Mouse (Mus musculus): ENCODE measurements around the gene Mief1.

Gene Mief1

GRCm38 (mm10) chr15:80219211-80219610, 14.6 kb upstream of the Mief1 start:
- ChIA-PET CTCF (interaction anchor here (0.6 to 2.6 kb wide), 15 partner anchors 9 to 714 kb away, joined by 3 to 13 read pairs (median 3); partner anchors contain the start of genes Kcnj4 (in 1 of the 4), Mief1 (in 1 of the 4) and Syngr1 (in 1 of the 4)), POLR2A (interaction anchor here (0.5 to 9.2 kb wide), 95 partner anchors 8 to 673 kb away, joined by 3 to 167 read pairs (median 5); partner anchors contain the start of genes Atf4 (in 3 of the 4), Mief1 (in 3 of the 4), Rps19bp1 (in 3 of the 4) and Mgat3 (in 2 of the 4))

DNA sequence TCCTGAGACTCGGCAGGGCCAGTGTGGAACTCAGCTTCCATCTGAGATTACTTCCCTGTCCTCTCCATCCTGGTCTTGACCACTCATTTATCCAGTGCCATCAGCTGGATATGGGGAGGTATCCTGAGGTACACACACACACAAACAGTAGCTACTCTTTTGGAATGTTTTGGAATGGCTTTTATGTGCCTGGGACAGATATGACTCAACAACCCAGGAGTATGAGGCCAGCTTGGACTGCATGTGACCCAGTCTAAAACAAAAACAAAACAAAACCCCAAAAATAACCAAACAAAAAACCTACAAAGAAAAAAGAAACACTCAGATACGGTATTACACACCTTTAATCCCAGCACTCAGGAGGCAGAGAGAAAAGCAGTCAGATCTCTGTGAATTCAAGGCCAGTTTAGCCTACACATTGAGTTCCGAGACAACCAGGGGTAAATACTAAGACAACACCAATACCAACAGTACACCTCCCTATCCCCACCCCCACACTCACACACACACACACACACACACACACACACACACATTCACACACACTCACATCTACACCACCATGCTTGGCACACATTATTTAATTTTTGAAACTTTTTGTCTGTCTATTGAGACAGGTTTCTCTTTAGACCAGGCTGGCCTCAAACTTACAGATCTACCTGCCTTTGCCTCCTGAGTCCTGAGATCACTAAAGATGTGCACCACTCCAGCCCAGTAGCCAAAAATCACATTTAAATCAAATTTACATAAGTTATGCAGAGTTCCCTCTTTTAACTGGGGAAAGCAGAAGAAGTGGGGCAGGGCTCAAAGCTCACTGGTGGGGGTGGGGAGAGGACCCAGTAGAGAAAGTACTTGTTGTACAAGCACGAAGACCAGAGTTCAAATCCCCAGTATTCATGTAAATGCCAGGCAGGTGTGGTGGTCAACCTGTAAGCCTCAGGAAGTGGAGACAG, 13.8 kb upstream of the Mief1 start:
- CTCF ChIA-PET: interaction anchor here (0.6 to 2.6 kb wide), 18 partner anchors 8 to 715 kb away, joined by 3 to 13 read pairs (median 4); partner anchors contain the start of genes Kcnj4 (in 1 of the 4), Mief1 (in 1 of the 4), Pdgfb (in 1 of the 4) and Syngr1 (in 1 of the 4)
- POLR2A ChIA-PET: interaction anchor here (0.5 to 9.2 kb wide), 108 partner anchors 8 to 673 kb away, joined by 3 to 167 read pairs (median 4); partner anchors contain the start of genes Atf4 (in 3 of the 4), Mief1 (in 3 of the 4), Rps19bp1 (in 3 of the 4) and Mgat3 (in 2 of the 4)

DNA sequence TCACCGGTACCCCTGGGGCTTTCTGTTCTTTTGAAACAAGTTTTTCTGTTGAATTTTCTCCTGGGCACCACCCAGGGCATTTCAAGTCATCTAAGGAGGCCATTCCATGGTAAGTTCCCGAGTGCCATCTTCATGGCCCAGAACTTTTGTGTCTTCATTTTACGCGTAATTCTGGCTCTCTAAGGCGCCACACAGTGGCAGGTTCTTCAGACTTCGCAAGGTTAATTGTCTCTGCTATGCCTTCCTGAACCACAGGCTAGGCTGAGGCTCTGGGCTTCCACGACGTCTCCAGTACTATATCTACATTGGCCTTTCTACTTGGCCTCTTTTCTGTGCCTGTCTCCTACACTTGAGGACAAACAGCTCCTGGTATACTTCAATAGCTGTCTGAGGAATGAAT, 12.8 kb upstream of the Mief1 start:
- CTCF ChIA-PET: interaction anchor here (0.5 to 2.6 kb wide), 10 partner anchors 12 to 1600 kb away, joined by 3 to 13 read pairs (median 4); partner anchors contain the start of genes Mief1 (in 1 of the 4) and Tab1 (in 1 of the 4)
- POLR2A ChIA-PET: interaction anchor here in 3 of 4 experiments (0.7 to 9.2 kb wide), 20 partner anchors 8 to 318 kb away, joined by 3 to 167 read pairs (median 11); partner anchors contain the start of genes Atf4 (in 3 of the 3), Mgat3 (in 1 of the 3), Mief1 (in 1 of the 3) and Rpl3 (in 1 of the 3)

- ChIA-PET POLR2A (interaction anchor here in 3 of 4 experiments (0.5 to 2.2 kb wide), 14 partner anchors 10 to 143 kb away, joined by 3 to 34 read pairs (median 5); partner anchors contain the start of genes Atf4 (in 3 of the 3) and Mief1 (in 2 of the 3)), CTCF (interaction anchor here in 3 of 4 experiments (0.6 to 2.7 kb wide), 13 partner anchors 8 to 466 kb away, joined by 3 to 27 read pairs (median 8); partner anchors contain the start of genes Mief1 (in 1 of the 3), Rpl3 (in 1 of the 3) and Syngr1 (in 1 of the 3))
These were observed 10.1 kb upstream of the Mief1 start for GRCm38 (mm10) chr15:80223751-80224150.

DNA sequence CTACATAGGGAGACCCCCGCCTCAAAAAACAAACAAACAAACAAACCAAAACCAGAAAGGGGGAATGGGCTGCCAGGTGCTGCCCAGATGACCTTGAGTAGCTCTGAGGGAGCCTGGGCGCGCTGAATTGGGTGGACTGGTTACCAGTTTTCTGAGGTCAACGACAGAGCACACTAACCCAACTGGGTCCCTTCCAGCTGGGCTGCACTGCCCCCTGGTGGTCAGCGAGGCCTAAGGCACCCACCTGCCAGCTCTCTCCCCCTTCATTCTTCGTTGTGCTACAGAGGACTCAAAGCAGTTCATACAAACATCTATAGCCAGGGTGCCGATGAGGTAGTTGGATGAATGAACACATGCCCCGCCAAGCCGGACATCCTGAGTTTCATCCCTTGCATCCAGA, 8.6 kb upstream of the Mief1 start:
- POLR2A ChIA-PET: interaction anchor here (0.5 to 2.2 kb wide), 44 partner anchors 8 to 285 kb away, joined by 3 to 34 read pairs (median 5); partner anchors contain the start of genes Atf4 (in 3 of the 4), Mief1 (in 2 of the 4), AC140267.1 (in 1 of the 4) and Mgat3 (in 1 of the 4)
- CTCF ChIA-PET: interaction anchor here (0.5 to 2.7 kb wide), 86 partner anchors 8 to 1162 kb away, joined by 3 to 27 read pairs (median 4); partner anchors contain the start of genes Mief1 (in 3 of the 4), Tab1 (in 2 of the 4), AC140267.1 (in 1 of the 4) and Ankrd54 (in 1 of the 4)

GRCm38 (mm10) chr15:80225796-80226195, 8.0 kb upstream of the Mief1 start:
- ChIA-PET CTCF (interaction anchor here (0.6 to 2.7 kb wide), 63 partner anchors 8 to 717 kb away, joined by 3 to 27 read pairs (median 4); partner anchors contain the start of genes Mief1 (in 3 of the 4), Tab1 (in 2 of the 4), AC140267.1 (in 1 of the 4) and Mgat3 (in 1 of the 4)), POLR2A (interaction anchor here in 3 of 4 experiments (0.5 to 2.2 kb wide), 30 partner anchors 8 to 285 kb away, joined by 3 to 34 read pairs (median 5); partner anchors contain the start of genes Atf4 (in 3 of the 3), Mief1 (in 2 of the 3), Mgat3 (in 1 of the 3) and Rpl3 (in 1 of the 3))

DNA sequence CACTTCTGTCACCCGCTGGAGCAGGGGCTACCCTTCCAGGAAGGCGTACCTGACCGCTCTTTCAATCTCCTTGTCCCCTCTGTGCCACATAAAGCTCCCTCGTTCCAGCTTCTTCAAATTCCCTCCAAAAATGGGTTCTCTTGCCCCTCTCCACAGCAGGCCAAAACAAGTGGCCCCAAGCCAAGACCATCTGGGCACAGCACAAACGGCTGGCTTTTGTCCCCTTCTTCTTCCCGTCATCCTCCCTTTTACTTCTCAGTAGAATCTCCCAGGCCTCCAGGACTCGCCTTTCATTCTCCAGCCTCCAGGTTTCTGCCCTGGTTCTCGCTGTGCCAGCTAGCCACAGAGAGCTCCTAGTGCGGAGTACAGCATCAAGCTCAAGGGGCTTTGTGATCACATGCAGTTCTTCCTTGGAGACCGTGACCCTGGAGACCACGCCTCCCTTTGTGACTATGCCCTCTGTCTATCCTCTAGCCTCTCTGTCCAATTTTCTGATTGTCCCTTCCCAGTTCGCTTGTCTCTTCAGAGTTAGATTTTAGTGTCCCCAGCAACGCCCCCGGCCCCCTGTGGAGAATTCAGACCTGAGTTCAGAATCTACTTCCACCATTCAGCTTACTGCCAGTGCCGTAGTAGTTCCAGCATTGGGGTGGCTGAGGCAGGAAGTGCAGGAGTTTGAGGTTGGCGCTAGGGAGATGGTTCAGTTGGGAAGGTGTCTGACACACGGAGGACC, 5.6 kb upstream of the Mief1 start:
- ChIA-PET CTCF (interaction anchor here (0.6 to 1.7 kb wide), 13 partner anchors 9 to 928 kb away, joined by 3 to 11 read pairs (median 3); partner anchors contain the start of gene Tab1 (in 1 of the 4)), POLR2A (interaction anchor here (0.6 to 14.1 kb wide), 47 partner anchors 8 to 482 kb away, joined by 3 to 380 read pairs (median 4); partner anchors contain the start of genes Atf4 (in 3 of the 4), Rps19bp1 (in 3 of the 4), Cbx7 (in 1 of the 4) and Mgat3 (in 1 of the 4))

DNA sequence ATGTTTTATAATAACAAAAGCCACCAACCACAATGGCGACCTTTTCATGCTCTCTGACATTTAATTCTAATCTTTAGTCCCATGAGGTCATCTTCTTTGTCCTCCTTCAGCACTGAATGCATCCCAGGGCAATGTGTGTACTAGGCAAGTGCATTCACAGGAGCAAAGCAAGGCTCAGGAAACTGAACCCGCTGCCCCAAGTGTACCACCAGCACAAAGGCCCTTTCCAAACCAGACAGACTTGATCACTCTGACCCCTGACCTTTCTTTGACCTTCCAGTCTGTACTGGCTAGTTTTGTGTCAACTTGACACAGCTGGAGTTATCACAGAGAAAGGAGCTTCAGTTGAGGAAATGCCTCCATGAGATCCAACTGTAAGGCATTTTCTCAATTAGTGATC, 1.5 kb upstream of the Mief1 start:
- ChIA-PET CTCF (interaction anchor here in 2 of 4 experiments (1.8 to 1.9 kb wide), 2 partner anchors 28 to 166 kb away, joined by 5 read pairs; no protein-coding TSS in a partner anchor), POLR2A (interaction anchor here in 3 of 4 experiments (0.6 to 14.1 kb wide), 16 partner anchors 7 to 478 kb away, joined by 3 to 439 read pairs (median 9); partner anchors contain the start of genes Atf4 (in 2 of the 3), Mgat3 (in 1 of the 3) and Tnrc6b (in 1 of the 3))

GRCm38 (mm10) chr15:80233053-80233452, 765 bp upstream of the Mief1 start:
- POLR2A ChIA-PET: interaction anchor here (0.6 to 14.1 kb wide), 109 partner anchors 8 to 1914 kb away, joined by 3 to 439 read pairs (median 5); partner anchors contain the start of genes Atf4 (in 4 of the 4), Rps19bp1 (in 3 of the 4), Mgat3 (in 2 of the 4) and Tab1 (in 2 of the 4)
- CTCF ChIA-PET: interaction anchor here (0.5 to 1.9 kb wide), 26 partner anchors 8 to 1789 kb away, joined by 3 to 17 read pairs (median 4); partner anchors contain the start of genes Atf4 (in 2 of the 4), Gtpbp1 (in 1 of the 4), Rps19bp1 (in 1 of the 4) and Syngr1 (in 1 of the 4)

GRCm38 (mm10) chr15:80235535-80235934, 1.7 kb downstream of the Mief1 start, which contains the start of gene AC140267.1:
Gene AC140267.1, plus strand, starts transcription at chr15:80235835.
- ChIA-PET CTCF (interaction anchor here in 3 of 4 experiments (0.6 to 1.3 kb wide), 5 partner anchors 10 to 225 kb away, joined by 3 to 6 read pairs (median 4); partner anchors contain the start of gene Atf4 (in 1 of the 3)), POLR2A (interaction anchor here in 3 of 4 experiments (0.6 to 14.1 kb wide), 18 partner anchors 9 to 1864 kb away, joined by 3 to 439 read pairs (median 4); partner anchors contain the start of genes Atf4 (in 3 of the 3) and Rps19bp1 (in 2 of the 3))

GRCm38 (mm10) chr15:80248135-80248534, 14.3 kb downstream of the Mief1 start:
- ChIA-PET POLR2A (interaction anchor here (0.6 to 11.0 kb wide), 19 partner anchors 9 to 165 kb away, joined by 3 to 181 read pairs (median 4); partner anchors contain the start of genes Mief1 (in 3 of the 4), Atf4 (in 2 of the 4), AC140267.1 (in 1 of the 4) and Rps19bp1 (in 1 of the 4)), CTCF (interaction anchor here in 3 of 4 experiments (0.6 to 1.5 kb wide), 5 partner anchors 10 to 23 kb away, joined by 3 read pairs; partner anchors contain the start of gene Rps19bp1 (in 1 of the 3))

DNA sequence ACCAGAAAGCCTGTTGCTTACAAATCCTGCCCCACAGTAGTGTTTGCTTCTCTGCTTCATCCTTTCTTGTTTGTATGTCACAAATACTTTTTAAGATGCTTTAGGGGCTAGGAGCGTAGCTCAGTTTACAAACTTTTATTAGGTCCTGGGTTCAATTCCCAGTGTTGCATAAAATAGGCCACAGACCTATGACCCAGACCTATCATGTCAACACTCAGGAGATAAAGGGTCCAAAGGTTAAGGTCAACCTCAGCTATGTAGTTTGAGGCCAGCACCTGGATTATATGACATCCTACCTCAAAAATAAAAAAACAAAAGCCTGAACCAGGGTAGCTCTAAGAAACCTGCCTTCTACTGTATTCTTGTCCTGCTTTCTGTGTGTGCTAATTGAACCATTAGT, 14.8 kb downstream of the Mief1 start:
- ChIA-PET CTCF (interaction anchor here in 3 of 4 experiments (0.7 to 1.5 kb wide), 5 partner anchors 10 to 24 kb away, joined by 3 to 5 read pairs (median 3); partner anchors contain the start of gene Rps19bp1 (in 1 of the 3)), POLR2A (interaction anchor here (0.6 to 11.0 kb wide), 18 partner anchors 9 to 166 kb away, joined by 3 to 181 read pairs (median 5); partner anchors contain the start of genes Atf4 (in 2 of the 4), Mief1 (in 2 of the 4), AC140267.1 (in 1 of the 4) and Rps19bp1 (in 1 of the 4))

DNA sequence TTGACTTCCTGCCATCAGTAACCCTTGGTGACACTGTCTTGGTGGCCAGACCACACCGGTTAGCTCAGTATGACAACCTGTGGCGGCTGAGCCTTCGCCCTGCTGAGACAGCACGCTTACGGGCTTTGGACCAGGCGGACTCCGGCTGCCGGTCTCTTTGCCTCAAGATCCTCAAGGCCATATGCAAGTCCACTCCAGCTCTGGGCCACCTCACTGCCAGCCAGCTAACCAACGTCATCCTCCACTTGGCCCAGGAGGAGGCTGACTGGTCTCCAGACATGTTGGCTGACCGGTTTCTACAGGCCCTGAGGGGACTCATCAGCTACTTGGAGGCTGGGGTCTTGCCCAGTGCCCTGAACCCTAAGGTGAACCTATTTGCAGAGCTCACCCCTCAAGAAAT, 15.9 kb downstream of the Mief1 start:
- ChIA-PET CTCF (interaction anchor here in 2 of 4 experiments (1.2 to 1.7 kb wide), 2 partner anchors 11 kb away, joined by 4 to 5 read pairs; no protein-coding TSS in a partner anchor), POLR2A (interaction anchor here in 3 of 4 experiments (0.6 to 11.0 kb wide), 13 partner anchors 8 to 460 kb away, joined by 3 to 181 read pairs (median 6); partner anchors contain the start of genes Mief1 (in 3 of the 3), Atf4 (in 2 of the 3), AC140267.1 (in 1 of the 3) and Rps19bp1 (in 1 of the 3))

DNA sequence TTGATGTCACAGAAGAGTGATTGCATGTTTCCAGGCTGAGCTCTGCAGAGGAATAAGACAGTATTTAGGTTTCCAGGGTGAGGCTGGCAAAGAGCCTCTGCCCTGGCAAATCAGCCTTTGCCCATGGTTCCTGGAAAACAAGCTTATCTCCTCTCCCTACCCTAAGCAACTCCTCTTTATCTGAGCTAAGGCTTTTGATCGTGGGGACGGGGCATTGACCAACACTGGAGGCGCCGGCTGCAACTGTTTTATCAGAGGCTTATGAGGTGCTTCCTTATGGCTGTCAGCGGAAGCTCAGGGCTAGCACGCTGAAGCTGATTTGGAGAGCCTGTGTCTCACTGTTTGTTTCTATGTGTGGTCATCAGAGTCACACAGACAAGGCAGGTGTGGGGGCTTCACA, 16.8 kb downstream of the Mief1 start:
- CTCF ChIA-PET: interaction anchor here in 3 of 4 experiments (0.5 to 1.7 kb wide), 3 partner anchors 10 to 14 kb away, joined by 4 to 11 read pairs (median 4); partner anchors contain the start of gene Rps19bp1 (in 2 of the 3)
- POLR2A ChIA-PET: interaction anchor here in 3 of 4 experiments (0.6 to 11.0 kb wide), 10 partner anchors 7 to 168 kb away, joined by 3 to 181 read pairs (median 6); partner anchors contain the start of genes Atf4 (in 2 of the 3), Mief1 (in 2 of the 3) and Rps19bp1 (in 1 of the 3)

DNA sequence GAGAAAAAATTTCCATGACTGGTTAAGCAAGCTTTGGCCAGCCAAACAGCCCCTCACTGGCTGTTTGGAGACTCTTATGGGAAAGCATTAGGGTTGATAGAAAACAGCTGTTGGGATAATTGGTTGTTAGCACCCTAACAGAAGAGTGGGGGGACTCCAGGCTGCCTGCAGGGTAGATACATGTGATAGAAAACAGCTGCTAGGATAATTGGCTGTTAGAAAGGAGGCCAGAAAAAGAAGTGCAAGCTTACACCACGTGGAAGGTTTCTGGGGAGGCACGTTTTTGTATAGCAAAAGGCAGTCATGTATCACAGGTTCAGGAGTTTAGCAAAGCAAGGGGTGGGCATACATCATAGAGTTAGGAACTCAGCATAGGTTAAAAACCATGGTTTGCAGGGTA, 19.7 kb downstream of the Mief1 start:
- ChIA-PET CTCF (interaction anchor here in 1 of 4 experiments (0.5 kb wide), 1 partner anchor 165 kb away, joined by 4 read pairs; no protein-coding TSS in a partner anchor), POLR2A (interaction anchor here in 2 of 4 experiments (0.8 to 10.4 kb wide), 14 partner anchors 9 to 176 kb away, joined by 3 to 439 read pairs (median 4); partner anchors contain the start of genes Mief1 (in 2 of the 2), Rps19bp1 (in 2 of the 2), AC140267.1 (in 1 of the 2) and Tab1 (in 1 of the 2))

All from embryonic stem cell, embryonic (primary cell).